Mouse (Mus musculus): ENCODE results near the gene Tead2. TPM values are rescaled to one million over a fixed set of nuclear protein-coding genes. Genes with fewer than 3 reads are reported as not detected.
"Not testable (repeated sequence)": the region's sequence is repeated elsewhere in the genome, so short reads cannot be mapped to it uniquely, and the experiment has no call there.

Gene Tead2
- polyA plus RNA-seq, 1 experiment, result 50.1 TPM

DNA sequence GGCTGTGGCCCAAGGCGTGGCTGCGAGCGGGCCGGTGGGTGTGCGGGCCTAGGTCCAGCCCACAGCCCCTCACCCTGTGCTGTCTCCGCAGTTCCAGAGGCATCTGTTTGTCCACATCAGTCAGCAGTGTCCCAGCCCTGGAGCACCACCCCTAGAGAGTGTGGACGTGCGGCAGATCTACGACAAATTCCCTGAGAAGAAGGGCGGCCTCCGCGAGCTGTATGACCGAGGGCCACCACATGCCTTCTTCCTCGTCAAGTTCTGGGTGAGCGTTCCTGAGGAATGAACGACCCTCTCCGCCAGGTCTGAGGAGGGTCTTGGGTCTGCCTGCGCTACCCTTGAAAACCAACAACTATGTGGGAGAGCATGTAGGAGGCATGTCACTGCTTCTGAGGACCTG lies 13.0 kb downstream of the Tead2 start:
- no peak for DNase-seq (ENCODE audit: low read depth)

DNA sequence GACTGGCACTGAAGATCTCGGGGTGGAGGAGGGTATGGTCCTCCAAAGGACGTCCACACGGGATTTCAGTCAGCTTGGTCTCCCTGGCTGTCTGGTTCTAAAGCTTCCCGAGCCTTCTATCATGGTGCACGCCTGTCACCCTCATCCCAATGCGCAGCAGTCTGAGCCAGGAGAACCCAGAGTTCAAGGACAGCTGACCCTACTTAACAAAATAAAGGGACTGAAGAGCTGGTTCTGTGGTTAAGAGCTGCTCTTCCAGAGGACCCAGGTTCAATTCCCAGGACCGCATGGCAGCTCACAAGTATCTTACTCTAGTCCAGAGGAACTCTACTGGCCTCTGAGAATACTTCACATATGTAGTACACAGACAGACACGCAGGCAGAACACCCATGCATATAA lies 13.5 kb downstream of the Tead2 start:
- no peak for DNase-seq (ENCODE audit: low read depth)

DNA sequence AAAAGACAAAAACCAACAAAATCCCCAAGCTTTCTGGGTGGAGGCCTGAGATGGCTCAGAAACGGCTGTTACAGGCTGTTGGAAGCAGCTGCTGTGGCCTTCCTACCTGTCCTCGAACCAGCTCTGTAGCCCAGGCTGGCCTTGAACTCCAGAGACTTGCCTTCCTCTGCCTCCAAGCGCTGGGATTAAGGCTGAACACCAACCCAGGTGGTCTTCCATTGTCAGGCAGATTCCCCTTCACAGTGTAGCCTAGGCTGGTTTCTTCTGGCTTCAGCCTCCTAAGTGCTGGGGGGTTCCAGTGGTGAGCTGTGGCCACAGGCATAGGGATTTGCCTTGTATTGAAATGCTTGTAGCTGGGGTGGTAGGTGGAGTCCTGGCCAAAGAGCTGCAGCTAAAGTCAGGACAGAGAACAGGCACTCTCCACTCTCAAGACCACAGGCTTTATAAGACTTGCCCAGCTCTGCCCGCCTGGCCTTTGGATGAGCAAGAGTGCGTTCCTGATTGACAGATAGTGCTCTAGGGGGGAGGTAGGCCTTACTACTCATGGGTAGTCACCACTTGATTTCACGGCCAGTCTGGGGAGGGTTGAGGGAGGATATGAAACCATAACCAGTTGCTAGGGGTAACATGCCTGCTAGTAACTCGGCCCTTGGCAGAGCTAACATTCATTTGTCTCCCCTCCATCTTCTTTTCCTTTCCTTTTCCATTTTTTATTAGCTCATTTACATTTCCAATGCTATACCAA lies 14.1 kb downstream of the Tead2 start:
- no peak for DNase-seq (ENCODE audit: low read depth)

DNA sequence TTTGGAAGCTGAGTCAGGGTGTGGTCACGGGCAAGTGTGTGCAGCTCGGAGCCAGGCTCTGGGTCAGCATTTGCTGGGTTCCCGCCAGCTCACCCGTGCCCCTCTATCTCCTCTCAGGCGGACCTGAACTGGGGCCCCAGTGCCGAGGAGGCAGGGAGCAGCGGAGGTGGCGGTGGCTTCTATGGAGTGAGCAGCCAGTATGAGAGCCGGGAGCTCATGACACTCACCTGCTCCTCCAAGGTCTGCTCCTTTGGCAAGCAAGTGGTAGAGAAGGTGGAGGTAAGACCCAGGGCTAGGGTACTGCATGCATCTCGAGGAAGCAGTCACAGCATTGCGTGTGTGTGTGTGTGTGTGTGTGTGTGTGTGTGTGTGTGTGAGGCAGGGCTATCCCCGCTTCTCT lies 15.6 kb downstream of the Tead2 start:
- DNase-seq (ENCODE audit: low read depth), result no peak

DNA sequence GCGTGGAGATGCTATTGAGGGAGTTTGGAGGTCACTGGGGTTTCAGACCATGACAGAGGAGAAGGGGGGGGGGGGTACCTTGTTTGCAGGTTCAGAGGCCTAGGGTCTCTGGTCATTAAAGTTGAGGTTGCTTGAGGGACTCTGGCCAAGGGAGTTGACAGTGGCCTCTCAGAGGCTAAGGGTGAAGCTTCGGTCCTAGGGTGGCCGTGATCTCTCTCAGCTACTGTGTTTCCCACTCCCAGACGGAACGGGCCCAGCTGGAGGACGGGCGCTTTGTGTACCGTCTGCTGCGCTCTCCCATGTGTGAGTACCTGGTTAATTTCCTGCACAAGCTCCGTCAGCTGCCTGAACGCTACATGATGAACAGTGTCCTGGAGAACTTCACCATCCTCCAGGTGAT lies 16.4 kb downstream of the Tead2 start:
- no peak for DNase-seq (ENCODE audit: low read depth)

DNA sequence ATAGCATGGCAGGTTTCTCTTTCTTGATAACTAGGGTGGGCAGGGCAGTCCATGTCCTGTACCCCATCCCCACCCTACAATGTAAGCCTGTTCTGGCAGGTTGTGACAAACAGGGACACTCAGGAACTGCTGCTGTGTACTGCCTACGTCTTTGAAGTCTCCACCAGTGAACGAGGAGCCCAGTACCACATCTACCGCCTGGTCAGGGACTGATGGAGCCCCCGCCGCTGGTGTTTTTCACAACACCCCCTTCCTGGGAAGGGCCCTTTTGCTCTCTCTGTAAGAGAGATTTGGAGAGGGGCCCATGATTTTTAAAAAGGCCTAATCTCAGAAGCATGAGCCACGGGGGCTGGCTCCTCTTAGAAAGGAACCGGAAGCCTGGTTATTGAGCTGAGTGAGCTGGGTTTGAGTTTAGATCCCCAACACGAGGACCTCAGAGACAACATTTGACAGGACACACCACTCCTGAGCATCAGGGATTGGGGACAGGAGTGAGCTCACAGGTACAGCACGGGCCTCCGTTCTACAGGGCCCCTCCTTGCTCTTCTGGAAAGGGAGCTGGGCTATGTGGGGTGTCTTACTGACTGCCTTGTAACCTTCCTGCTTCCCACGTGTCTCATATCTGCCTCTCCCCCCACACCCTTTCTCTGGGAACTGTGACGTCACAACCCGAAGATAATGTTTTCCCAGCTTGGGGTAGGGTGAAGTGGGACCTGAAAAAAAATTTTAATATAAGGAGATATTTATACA lies 17.3 kb downstream of the Tead2 start:
- DNase-seq (ENCODE audit: low read depth), result no peak

DNA sequence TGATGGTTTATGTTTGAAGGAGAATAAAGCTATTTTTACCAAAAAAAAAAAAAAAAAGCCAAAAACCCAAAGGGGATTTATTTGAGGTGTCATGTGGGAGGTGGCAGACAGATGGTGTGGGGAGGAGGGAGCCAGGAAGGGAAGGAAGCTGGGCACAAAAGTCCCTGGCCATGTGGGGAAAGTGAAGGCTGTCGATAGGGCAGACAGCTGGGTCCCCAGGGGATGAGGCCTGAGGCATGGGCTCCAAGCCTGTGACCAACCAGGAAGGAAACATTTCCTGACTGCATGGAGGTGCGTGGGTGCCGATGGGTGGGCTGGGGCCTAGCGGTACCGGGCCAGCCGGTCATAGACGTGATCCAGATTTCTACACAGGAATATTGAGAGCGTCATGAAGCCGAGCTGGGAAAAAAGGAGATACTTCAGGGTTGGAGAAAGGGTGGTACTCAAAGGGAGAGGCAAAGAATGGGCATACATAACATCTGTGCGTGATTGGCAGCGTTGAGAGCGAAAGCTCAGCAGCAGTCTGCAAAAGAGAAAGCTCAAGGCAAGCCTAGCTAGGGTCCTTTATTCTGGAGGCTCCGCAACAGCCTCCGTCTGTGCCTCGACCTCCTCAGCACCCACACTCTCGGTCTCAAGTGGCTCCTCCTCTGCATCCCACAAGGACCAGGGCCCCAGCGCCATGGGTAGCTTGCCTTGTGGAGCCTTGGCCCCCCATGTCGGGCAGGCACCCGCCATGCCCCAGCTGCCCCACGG lies 18.2 kb downstream of the Tead2 start:
- DNase-seq (ENCODE audit: low read depth), result no peak

DNA sequence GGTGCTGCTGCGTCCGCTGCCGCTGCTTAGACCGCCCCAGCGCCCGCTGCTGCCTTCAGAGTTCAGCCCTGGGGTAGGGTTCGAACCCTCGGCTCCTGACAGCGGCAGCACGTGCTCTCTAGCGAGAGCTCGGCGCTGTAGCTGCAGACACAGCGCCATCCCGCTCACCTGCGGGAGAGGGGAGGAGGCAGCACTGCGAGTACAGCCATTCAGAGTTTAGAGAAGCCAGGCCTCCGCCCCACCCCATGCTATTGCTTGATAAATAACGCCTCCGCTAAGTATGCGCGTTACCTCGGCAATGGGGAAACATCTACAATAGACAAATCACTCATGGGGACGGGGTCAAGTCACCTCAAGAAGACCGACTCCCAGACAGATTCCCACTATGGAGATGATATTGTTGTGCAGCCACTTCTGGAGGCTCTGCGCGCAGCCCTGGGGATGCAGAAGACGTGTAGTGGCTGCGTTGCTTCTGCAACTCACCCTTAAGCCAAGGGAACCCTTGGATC lies 18.8 kb downstream of the Tead2 start:
- no peak for DNase-seq (ENCODE audit: low read depth)

DNA sequence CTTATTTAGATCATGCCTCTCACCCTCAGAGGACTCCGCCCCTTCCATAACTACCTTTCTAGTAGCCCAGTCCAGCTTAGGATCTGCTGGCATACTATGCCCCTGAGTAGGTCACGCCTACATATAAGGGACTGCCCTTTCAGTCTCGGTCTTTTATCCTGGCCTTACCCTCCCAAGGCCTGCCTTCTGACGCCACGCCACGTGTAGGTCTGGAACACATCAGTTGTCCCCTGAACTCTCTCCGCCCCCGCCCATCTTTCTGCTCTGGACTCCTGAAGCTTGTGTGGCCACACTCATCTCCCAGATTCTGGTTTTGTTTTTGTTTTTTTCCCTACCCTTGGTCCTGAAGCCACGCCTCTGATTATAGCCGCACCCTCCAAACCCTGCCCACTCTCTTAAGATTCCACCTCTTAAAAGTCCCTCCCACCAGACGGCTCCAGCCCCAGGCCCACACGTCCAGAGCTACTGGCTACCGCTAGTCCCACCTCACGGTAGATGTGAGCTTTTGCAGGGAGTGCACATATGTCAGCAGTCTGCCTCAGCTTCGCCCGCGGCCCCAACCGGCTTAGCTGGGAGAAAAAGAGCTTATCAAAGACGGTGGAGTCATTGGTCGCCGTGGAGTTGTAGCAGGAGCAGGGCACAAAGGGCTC lies 19.5 kb downstream of the Tead2 start:
- DNase-seq (ENCODE audit: low read depth), result no peak

DNA sequence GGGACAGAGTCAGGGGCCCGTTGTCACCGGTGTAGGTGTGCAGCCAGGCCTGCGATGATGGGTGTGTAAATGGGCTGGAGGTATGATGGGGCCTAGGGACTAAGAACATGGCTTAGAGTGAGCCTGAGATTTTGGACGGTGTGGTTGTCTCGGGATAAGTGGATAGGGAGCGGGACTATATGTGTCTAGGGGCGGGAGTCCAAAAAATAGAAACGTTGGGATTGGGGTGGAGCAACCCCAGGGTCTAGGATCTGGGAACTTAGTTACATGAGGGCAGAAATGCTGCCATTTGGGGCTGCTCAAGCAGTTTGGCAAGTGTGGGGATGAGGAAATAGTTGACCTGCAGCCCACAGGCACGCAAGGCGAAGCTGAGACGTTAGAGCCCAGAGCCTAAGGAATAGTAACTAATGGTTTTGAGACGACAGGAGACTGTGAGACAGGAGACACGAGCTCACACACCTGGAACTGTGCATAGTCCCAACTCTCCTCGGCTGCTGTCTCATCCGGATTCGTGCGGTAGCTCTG lies 20.2 kb downstream of the Tead2 start:
- DNase-seq (ENCODE audit: low read depth), result no peak

DNA sequence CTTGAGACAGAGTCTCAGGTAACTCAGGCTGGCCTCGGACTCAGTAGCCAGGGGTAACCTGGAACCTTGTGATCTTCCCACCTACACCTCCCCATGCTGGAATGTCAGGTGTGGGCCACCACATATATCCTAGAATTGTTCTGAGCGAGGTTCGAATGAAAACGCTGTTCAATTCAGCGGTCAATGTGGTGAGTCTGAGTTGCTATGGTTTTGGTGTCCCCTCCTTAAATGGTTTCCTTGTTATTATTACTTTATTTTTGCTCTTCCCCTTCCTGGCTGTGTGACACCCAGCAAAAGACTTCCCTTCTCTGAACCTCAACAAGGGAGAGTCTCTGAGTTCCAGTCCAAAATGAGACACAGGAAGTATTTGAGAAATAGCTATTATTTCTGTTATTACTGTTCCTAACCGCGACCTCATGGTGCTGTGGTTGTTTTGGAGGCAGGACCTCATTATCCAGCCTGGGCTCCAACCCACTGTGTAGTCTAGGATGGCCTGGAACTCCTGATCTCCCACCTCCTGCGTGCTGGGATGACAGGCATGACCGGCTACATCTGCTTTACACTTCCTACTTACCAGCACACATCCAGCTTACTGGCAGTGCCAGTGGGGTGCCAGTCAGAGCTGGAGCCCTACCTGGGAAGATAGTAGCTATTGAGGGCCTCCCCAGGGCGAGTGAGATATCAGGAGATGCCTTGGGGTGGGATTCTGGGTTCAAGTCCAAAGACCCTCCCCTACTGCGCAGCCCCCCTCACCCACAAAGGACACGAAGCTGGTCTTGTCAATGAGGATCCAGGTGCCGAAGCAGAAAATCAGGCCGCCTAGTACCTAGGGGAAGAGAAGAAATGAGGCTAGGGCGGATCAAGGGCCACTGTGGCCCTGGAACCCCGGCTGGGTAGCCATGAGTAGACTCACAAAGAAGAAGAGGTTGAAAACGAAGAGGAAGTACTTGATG lies 22.5 kb downstream of the Tead2 start:
- DNase-seq (ENCODE audit: low read depth), result no peak

DNA sequence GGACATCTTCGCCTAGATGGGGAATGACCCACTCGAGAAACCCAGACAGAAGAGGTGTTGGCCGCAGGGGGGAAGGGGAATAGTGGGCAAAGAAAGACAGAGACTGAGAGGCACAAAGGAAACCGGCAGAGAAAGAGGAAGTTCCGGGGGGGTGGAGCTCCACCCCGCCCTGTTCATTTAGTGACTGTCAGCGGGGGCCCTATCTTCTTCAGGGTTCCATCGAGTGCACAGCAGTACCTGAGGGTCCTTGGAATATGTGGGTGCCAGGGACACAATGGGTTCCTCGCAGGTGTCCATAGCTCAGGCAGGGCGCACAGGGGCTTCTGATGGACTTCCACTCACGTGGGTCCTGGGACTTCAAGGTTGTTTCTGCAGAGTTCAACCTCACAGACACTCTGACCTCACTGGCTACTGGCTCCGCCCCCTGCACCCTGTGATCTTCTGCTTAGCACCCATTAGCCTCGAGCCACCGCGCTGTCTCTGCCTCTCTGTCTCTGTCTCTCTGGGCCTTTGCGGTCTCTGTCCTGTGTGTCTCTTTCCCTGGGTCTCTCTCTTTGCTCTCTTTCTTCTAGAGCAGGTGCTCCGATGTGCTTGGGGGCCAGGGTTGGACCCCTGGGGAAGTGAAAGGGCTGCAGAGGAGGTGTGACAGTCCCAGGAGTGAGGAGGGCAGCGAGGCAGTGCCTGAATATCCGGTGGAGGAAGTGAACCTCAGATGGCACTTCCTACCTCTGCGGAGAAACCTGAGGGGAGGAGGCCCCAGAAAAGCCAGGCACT lies 23.4 kb downstream of the Tead2 start, which contains the start of gene Cd37:
Gene Cd37 (minus strand): TSS at position 393 of the 774 bp plus-strand sequence.
- DNase-seq (ENCODE audit: low read depth), result no peak

DNA sequence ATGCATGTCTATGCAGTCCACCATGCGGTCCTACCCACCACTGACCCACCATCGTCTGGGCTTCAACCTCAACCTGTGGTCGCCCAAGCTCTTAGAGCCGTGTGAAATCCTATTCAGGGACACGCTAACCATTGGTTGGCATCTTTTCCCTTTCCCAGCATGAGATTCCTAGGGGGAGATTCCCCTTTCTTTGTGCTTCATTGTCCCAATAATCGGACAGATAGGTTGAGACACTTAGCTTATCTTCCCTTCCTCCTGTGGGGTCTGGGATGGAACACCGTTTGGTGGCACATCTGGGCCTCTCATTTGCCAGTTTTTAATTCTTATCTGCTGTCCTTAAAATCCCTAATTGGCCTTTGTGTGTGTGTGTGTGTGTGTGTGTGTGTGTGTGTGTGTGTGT lies 24.6 kb downstream of the Tead2 start:
- DNase-seq (ENCODE audit: low read depth), result no peak

DNA sequence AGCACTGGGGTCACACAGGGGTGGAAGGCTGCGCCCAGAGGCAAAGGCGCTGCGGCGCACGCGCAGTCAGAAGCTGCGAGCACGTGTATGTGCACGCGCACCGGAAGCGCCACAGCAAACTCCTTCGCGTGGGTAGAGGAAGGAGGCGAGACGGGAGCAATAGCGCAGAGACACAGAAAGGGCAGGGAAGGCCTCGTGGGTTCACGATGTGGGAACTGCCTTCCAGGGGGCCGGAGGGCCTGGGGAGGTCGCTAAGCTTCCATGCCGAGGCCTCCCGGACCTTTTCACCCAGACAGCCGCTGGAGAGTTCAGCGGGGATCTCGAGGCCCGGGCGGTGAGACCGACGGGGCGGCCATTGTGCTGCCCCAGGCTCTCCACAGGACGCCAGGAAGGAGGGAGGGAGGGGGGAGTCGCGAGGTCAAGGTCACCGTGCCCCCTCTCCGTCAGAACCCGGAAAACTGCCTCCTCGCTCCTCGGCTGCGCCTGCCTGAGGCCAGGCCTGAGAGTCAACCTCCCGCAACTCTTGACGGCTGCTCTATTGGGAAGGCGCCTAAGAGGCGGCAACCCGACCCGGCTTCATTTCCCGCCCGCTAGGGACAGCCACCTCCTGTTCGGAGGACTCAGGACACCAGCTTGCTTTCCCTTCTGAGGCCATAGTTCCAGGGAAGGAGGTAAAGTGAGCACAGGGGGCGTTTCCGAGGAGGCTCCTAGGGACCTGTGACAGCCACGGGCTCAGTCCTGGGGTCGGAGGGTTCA lies 25.3 kb downstream of the Tead2 start, which contains the start of gene Slc6a16:
Gene Slc6a16 (plus strand): TSS at position 453 of the 756 bp plus-strand sequence.
- no peak for DNase-seq (ENCODE audit: low read depth)

DNA sequence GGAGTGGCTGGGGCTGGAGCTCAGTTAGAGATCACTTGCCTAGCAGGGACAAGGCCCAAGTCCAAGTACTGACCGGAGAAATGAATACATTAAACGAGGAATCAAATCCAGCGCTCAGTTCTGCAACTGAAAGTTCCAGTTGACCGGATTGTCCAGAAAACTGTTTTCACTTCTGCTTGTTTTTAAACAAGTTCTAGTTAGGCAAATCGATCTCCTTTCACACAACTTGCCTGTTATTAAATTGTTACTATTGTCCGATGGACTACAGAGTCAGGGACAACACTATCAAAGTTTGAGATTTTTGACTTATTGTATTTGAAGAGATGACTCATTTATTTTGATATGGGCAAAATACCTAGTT lies 25.8 kb downstream of the Tead2 start:
- DNase-seq (ENCODE audit: low read depth), result no peak

DNA sequence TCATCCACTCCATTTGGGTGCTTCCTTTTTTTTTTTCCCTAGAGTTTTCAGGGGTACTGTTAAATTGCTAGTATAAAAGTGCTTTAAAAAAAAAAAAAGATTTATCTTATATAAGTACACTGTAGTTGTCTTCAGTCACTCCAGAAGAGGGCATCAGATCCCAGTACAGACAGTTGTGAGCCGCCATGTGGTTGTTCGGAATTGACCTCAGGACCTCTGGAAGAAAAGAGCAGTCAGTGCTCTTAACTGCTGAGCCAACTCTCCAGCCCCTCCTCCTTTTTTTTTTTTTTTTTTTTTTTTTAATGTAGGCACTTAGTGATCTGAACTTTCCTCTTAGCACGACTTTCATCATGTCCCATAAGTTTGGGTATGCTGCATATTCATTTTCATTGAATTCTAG lies 32.1 kb downstream of the Tead2 start:
- DNase-seq (ENCODE audit: low read depth), result no peak

DNA sequence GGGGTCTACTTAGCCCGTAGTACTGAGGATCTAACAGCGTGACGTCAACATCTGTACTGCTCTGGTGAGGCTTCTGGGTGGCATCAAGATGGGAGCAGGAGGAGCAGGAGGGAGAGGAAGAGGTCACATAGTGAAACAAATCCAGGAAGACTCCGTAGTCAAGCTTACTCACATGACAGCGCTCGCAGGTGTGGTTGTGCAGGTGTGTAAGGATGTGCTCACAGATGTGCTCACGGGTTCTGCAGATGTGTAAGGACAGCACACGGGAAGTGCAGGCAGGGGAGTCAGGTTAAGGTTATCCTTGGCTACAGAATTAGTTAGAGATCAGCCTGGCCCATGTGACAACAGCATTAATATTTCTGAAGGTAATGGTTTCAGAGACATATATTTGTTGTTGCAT lies 38.3 kb downstream of the Tead2 start:
- no peak for DNase-seq (ENCODE audit: low read depth)

DNA sequence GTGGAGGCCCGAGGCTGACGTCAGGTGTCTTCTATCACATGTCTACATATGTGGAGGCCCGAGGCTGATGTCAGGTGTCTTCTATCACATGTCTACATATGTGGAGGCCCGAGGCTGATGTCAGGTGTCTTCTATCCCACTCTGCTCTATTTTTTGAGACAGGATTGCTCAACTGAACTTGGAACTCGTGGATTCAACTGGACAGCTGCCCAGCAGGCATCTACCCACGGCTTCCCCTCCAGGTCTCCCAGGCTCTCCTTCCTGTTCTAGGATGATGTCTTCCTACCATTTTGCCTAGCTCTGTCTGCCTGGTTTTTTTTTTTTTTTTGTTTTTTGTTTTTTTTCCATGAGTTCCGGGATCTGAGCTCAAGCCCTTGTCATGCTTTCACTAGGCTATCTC lies 40.3 kb downstream of the Tead2 start:
- not testable (repeated sequence) for DNase-seq (ENCODE audit: low read depth)

Measured in gonadal fat pad, adult 2 months (tissue).